Mouse (Mus musculus) stomach, adult 2 months (tissue): ENCODE measurements around the gene Prss2. TPM values are rescaled to one million over a fixed set of nuclear protein-coding genes. Genes with fewer than 3 reads are reported as not detected.

ENCODE experiments used
- polyA plus RNA-seq: library from polyadenylated mRNA; depleted of rRNA; stranded (reverse); fragments of >200 nt; gene quantifications from 2 replicates; pipeline ENCODE4 v1.2.3, GENCODE M21; 2012; rRNA removed

Prss2 gene
- 0.46 and 2.7 TPM in 2 replicates for polyA plus RNA-seq

DNA sequence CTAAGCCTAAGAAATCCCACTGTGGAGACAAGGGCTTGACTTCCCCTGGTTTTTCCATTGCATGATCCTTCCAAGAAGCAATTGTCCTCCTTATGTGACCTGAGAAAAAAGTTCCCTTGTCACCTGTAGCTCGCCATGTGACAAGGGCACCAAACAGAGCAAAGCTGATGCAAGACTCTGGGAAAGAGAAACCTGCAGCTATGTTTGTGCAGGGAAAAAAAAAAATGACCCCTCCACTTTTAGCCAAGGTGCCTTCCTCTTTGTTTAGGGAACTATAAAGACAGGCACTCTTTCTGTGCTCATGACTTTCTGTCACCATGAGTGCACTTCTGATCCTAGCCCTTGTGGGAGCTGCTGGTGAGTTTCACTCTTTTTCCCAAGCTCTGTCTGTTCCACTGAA lies at the start of gene Prss2:
Gene Prss2, plus strand, starts transcription at position 301 of the 400 bp plus-strand sequence.

Other genes starting within 250 kb of the Prss2 start
- 62.5 and 205 TPM in 2 replicates for gene Try4, start 219.5 kb upstream of the Prss2 start, polyA plus RNA-seq
- 1.8 and 2.2 TPM in 2 replicates for gene Try5, start 204.9 kb upstream of the Prss2 start, polyA plus RNA-seq
- gene Try10, start 167.7 kb upstream of the Prss2 start, polyA plus RNA-seq, result 27.4 and 63.4 TPM in 2 replicates
- 0.43 and 0.90 TPM in 2 replicates for gene Prss3, start 144.1 kb upstream of the Prss2 start, polyA plus RNA-seq
- gene Gm5771, start 129.4 kb upstream of the Prss2 start, polyA plus RNA-seq, result 0.13 and 0.73 TPM in 2 replicates
- gene Gm10334, start 75.6 kb upstream of the Prss2 start, polyA plus RNA-seq, result not detected in 2 replicates
- 0.16 and 0.97 TPM in 2 replicates for gene Prss1, start 62.9 kb upstream of the Prss2 start, polyA plus RNA-seq
- 14.3 and 20.0 TPM in 2 replicates for gene Ephb6, start 83.7 kb downstream of the Prss2 start, polyA plus RNA-seq
- 0.26 and 0.41 TPM in 2 replicates for gene Trpv6, start 114.6 kb downstream of the Prss2 start, polyA plus RNA-seq
- gene Trpv5, start 159.0 kb downstream of the Prss2 start, polyA plus RNA-seq, result not detected in 2 replicates
- gene Llcfc1, start 162.6 kb downstream of the Prss2 start, polyA plus RNA-seq, result not detected in 2 replicates
- not detected in 2 replicates for gene Kel, start 182.6 kb downstream of the Prss2 start, polyA plus RNA-seq